In the genomic region with DNA sequence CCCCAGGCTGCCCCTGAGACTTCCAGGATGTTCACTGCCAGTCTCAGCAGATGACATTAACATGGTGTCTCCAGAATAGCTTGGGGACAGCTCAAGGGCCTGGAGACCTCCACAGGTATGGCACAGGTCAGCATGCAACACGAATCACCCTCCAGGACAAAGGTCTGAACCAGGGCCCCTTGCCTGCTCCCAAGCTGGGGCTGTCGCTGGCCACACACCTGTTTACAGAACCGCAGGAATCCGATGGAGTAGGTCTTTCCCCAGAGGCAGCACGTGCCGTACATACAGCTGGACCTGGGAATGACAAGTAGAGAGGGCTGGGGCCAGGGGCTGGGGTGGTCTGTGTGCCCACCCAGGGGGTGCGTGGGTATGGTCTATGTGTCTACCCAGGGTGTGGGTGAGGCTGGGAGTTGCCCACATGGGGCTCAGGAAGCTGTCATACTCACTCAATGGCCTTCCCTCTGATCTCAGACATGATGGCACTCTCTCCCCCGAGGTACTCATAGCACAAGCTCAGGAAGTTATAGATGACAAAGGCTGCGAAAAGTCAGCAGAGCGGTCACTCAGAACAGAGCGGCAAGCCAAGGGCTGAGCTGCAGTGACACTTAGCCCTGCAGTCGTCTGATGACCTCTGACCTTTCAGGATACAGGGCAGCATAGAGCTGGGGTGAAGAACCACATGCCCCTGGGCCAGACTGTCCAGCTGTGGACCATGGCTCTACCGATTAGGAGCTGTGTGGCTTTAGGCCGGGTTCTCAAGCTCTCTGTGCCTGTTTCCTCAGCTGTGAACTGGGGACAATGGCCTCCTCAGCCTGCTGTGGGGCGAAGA, we compare ENCODE assay signal across 13 mouse cellular contexts. TPM values are rescaled to one million over a fixed set of nuclear protein-coding genes. Genes with fewer than 3 reads are reported as not detected.
DNase-seq lines count a peak whose midpoint lies in the region; ATAC-seq and TF ChIP-seq lines count a peak whose summit lies in the region.
"Had no signal": no experiment of that assay in that cellular context is flagged by ENCODE, and none has a peak within 500 bp of the region (broad histone marks: within the 10 kb centered on the region; RNA-seq: fewer than 3 reads in every experiment).

No protein-coding gene starts in this region.

- DNase-seq in heart, adult 18-20 months: no peak
- no peak for DNase-seq in left cerebral cortex, adult 2 months (ENCODE audit: extremely low spot score in 1 of 2, low spot score in 2 of 2)
- DNase-seq in left cerebral cortex, postnatal 10 days (ENCODE audit: extremely low spot score in 1 of 2, low spot score in 2 of 2): no peak
- no peak for DNase-seq in T-cell, adult 2 months (ENCODE audit: low spot score)
- DNase-seq in left cerebral cortex, postnatal 4 days: no peak
- DNase-seq: cerebellum, adult 11-12 months; layer of hippocampus, postnatal 36 days; thymus, postnatal 36 days had no signal

- peaks cover 28% of the 10 kb centered on the region for H3K4me1 ChIP-seq in heart, embryonic 12.5 days (replicated peaks)
- H3K4me1 ChIP-seq in heart, embryonic 16.5 days (ENCODE audit: control insufficient read depth, insufficient read depth, low read length): peaks cover 5% of the 10 kb centered on the region
- H3K4me1 ChIP-seq in liver, embryonic 16.5 days (ENCODE audit: control insufficient read depth, low read depth, low read length): peaks cover 19% of the 10 kb centered on the region
- H3K4me1 ChIP-seq: limb, embryonic 13.5 days had no signal

- H3K4me3 ChIP-seq in heart, embryonic 12.5 days: no peak overlapping the region
- H3K4me3 ChIP-seq in left cerebral cortex, adult 2 months: no peak overlapping the region
- H3K4me3 ChIP-seq in heart, embryonic 16.5 days (ENCODE audit: low read length): no peak overlapping the region
- no peak overlapping the region for H3K4me3 ChIP-seq in liver, embryonic 16.5 days (ENCODE audit: low read depth, low read length)
- H3K4me3 ChIP-seq: limb, embryonic 13.5 days had no signal

- H3K36me3 ChIP-seq in heart, embryonic 12.5 days: peaks cover 86% of the 10 kb centered on the region
- peaks cover 33% of the 10 kb centered on the region for H3K36me3 ChIP-seq in heart, embryonic 16.5 days (ENCODE audit: control insufficient read depth, insufficient read depth)
- no peaks in the 10 kb centered on the region for H3K36me3 ChIP-seq in liver, embryonic 16.5 days (ENCODE audit: control insufficient read depth, insufficient read depth)

- no peaks in the 10 kb centered on the region for H3K27me3 ChIP-seq in heart, embryonic 12.5 days (replicated peaks)
- no peaks in the 10 kb centered on the region for H3K27me3 ChIP-seq in heart, embryonic 16.5 days (ENCODE audit: control insufficient read depth, insufficient read depth, low read length)
- H3K27me3 ChIP-seq in liver, embryonic 16.5 days (ENCODE audit: control insufficient read depth, insufficient read depth, low read depth, low read length): no peaks in the 10 kb centered on the region
- H3K27me3 ChIP-seq: limb, embryonic 13.5 days had no signal

- no peaks in the 10 kb centered on the region for H3K9me3 ChIP-seq in heart, embryonic 12.5 days (replicated peaks)
- H3K9me3 ChIP-seq in heart, embryonic 16.5 days (replicated peaks; ENCODE audit: control insufficient read depth, low read length): no peaks in the 10 kb centered on the region
- no peaks in the 10 kb centered on the region for H3K9me3 ChIP-seq in liver, embryonic 16.5 days (replicated peaks; ENCODE audit: control insufficient read depth, low read length)
- H3K9me3 ChIP-seq: limb, embryonic 13.5 days had no signal

- ATAC-seq in heart, embryonic 12.5 days (ENCODE audit: insufficient number of reproducible peaks, low FRiP score): no peak
- ATAC-seq in heart, embryonic 16.5 days (replicated peaks; ENCODE audit: extremely low read depth, insufficient read depth, low FRiP score): no peak
- ATAC-seq in liver, embryonic 16.5 days (ENCODE audit: low read depth): peak; percentile 37
- ATAC-seq: activated CD4-positive, CD25-positive, alpha-beta regulatory T cell, adult 4 months had no signal

- no peak overlapping the region for H3K9ac ChIP-seq in heart, embryonic 12.5 days
- H3K9ac ChIP-seq in heart, embryonic 16.5 days (ENCODE audit: low read length): no peak overlapping the region
- H3K9ac ChIP-seq in liver, embryonic 16.5 days (ENCODE audit: low read depth, low read length): no peak overlapping the region
- H3K9ac ChIP-seq: limb, embryonic 13.5 days had no signal

- intact Hi-C loops in left cerebral cortex, adult 2 months (cut with DNase I): no loop called here
- intact Hi-C loops in left cerebral cortex, postnatal 10 days (cut with DNase I): no loop called here
- intact Hi-C loops in left cerebral cortex, postnatal 4 days (cut with DNase I): no loop called here

- no peak for TF ChIP-seq CTCF in left cerebral cortex, adult 2 months (IDR thresholded peaks at IDR 0.05)

- H3K4me2 ChIP-seq in heart, embryonic 12.5 days: no peak overlapping the region
- H3K4me2 ChIP-seq in heart, embryonic 16.5 days (ENCODE audit: low read depth, low read length): no peak overlapping the region
- H3K4me2 ChIP-seq in liver, embryonic 16.5 days (ENCODE audit: low read depth, low read length): no peak overlapping the region
- H3K4me2 ChIP-seq: limb, embryonic 13.5 days had no signal

- peak overlapping the region; percentile 12; the same call in 1 of the 2 replicates for H3K27ac ChIP-seq in heart, embryonic 12.5 days (ENCODE audit: poor library complexity, severe bottlenecking)
- peak overlapping the region; percentile 72 for H3K27ac ChIP-seq in left cerebral cortex, adult 2 months
- H3K27ac ChIP-seq in heart, embryonic 16.5 days (ENCODE audit: low read length): peak overlapping the region; percentile 43
- H3K27ac ChIP-seq in liver, embryonic 16.5 days (ENCODE audit: low read length): 0 out of 2 replicates have a peak overlapping the region, but pooled peaks have one; percentile 30
- H3K27ac ChIP-seq: limb, embryonic 13.5 days had no signal

- WGBS in heart, embryonic 12.5 days: 72% methylated on average over 15 of the region's 15 CpGs
- WGBS in heart, embryonic 16.5 days: 72% methylated on average over 15 of the region's 15 CpGs
- WGBS in liver, embryonic 16.5 days (ENCODE audit: insufficient replicate concordance): 62% methylated on average over 15 of the region's 15 CpGs

RNA-seq across cellular contexts. Expression of a gene that starts 23.2 kb away (rescaled TPM):
- polyA plus RNA-seq in heart, embryonic 12.5 days (2016; fragmentation: Nextera tagmentation; extraction: Ambion mirVana): 1.9 and 2.6 TPM in 2 replicates
- 10 to 100 TPM; 12.8 to 17.6 TPM for total RNA-seq in heart, adult 18-20 months (2021)
- 1 to 10 TPM; 1.6 to 3.2 TPM for total RNA-seq in left cerebral cortex, adult 2 months (2021)
- total RNA-seq in left cerebral cortex, postnatal 10 days (2021): 1 to 10 TPM; 1.3 to 3.1 TPM
- polyA plus RNA-seq in heart, embryonic 16.5 days (2015; fragmentation: Nextera tagmentation; extraction: Ambion mirVana): 3.9 and 4.1 TPM in 2 replicates
- polyA plus RNA-seq in liver, embryonic 16.5 days (2015; fragmentation: Nextera tagmentation; extraction: Ambion mirVana): 2.3 and 3.3 TPM in 2 replicates
- 1 to 10 TPM; 1.5 to 1.9 TPM for total RNA-seq in left cerebral cortex, postnatal 4 days (2021)

RNA-seq across cellular contexts. Expression of a gene that starts 33.7 kb away (rescaled TPM):
- polyA plus RNA-seq in heart, embryonic 12.5 days (2016; fragmentation: Nextera tagmentation; extraction: Ambion mirVana): 77.2 and 82.3 TPM in 2 replicates
- total RNA-seq in heart, adult 18-20 months (2021): 10 to 100 TPM; 34.8 to 36.7 TPM
- total RNA-seq in left cerebral cortex, adult 2 months (2021): 10 to 100 TPM; 73.7 to 82.2 TPM
- total RNA-seq in left cerebral cortex, postnatal 10 days (2021): 10 to 100 TPM; 51.2 to 54.0 TPM
- 71.7 and 75.2 TPM in 2 replicates for polyA plus RNA-seq in heart, embryonic 16.5 days (2015; fragmentation: Nextera tagmentation; extraction: Ambion mirVana)
- polyA plus RNA-seq in liver, embryonic 16.5 days (2015; fragmentation: Nextera tagmentation; extraction: Ambion mirVana): 10.4 and 12.1 TPM in 2 replicates
- total RNA-seq in left cerebral cortex, postnatal 4 days (2021): 10 to 100 TPM; 49.6 to 53.4 TPM

RNA-seq across cellular contexts. Expression of a gene that starts 41.5 kb away (rescaled TPM):
- polyA plus RNA-seq in heart, embryonic 12.5 days (2016; fragmentation: Nextera tagmentation; extraction: Ambion mirVana): 12.1 and 14.4 TPM in 2 replicates
- 10 to 100 TPM in 1 of 2 experiments, 1 to 10 TPM in 1; 9.4 to 11.3 TPM for total RNA-seq in heart, adult 18-20 months (2021)
- total RNA-seq in left cerebral cortex, adult 2 months (2021): 10 to 100 TPM; 21.3 to 22.6 TPM
- 10 to 100 TPM; 21.9 to 22.3 TPM for total RNA-seq in left cerebral cortex, postnatal 10 days (2021)
- 12.1 and 13.7 TPM in 2 replicates for polyA plus RNA-seq in heart, embryonic 16.5 days (2015; fragmentation: Nextera tagmentation; extraction: Ambion mirVana)
- 16.7 and 19.5 TPM in 2 replicates for polyA plus RNA-seq in liver, embryonic 16.5 days (2015; fragmentation: Nextera tagmentation; extraction: Ambion mirVana)
- 10 to 100 TPM; 24.5 to 25.6 TPM for total RNA-seq in left cerebral cortex, postnatal 4 days (2021)

Comparison
In these comparisons a context has a peak if more than half of its experiments do, and no peak if none do; other contexts are left out.
1. H3K27ac ChIP-seq: peak in every context shown above with its lines; median percentile 72 in left cerebral cortex, adult 2 months; 43 in heart, embryonic 16.5 days; 30 in liver, embryonic 16.5 days; 12 in heart, embryonic 12.5 days.